Comparison of ENCODE assay signal across 9 mouse cellular contexts in the genomic region with DNA sequence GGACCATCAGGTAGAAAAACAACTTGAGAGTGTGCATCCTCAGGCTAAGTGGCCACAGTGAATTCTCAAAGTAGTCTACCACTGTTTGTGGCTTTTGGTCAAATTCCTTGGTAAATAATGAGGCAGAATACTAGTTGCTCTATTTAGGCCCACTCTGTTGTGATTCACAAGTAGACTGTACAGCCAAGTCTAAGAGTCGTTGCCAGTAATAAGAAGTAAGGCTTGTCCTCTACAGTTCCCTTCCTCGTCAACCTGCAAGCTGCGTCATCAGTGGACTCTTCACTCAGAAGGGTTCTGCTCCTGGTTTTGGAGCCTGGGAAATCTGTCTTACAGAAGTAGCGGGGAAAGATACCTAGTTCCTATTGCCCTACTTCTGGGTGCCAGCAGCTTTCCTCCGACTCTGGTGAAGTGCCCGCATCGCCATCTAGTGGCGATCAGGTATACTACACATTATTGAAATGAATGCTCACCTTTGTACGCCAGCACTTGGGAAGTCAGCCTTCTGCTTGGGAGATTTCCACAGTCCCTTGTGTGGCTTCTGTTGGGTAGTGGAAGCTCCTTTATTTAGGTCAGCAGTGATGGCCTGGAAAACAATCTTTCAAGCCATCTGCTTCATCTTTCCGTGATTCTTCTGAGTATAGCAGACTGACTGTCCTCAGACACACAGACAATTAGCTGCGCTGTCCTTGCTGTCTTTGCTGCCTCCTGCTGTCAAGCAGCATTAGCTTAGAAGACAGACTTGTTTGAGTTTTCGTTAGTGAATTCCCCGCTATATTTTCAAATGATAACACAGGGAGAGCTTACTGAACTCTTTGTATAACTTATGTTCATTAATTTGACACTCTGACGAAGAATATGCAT.
DNase-seq lines count a peak whose midpoint lies in the region; ATAC-seq and TF ChIP-seq lines count a peak whose summit lies in the region.
"Had no signal": no experiment of that assay in that cellular context is flagged by ENCODE, and none has a peak within 500 bp of the region (broad histone marks: within the 10 kb centered on the region; RNA-seq: fewer than 3 reads in every experiment).

No protein-coding gene starts in this region.

- 35% methylated on average over 14 of the region's 14 CpGs for WGBS in forebrain, embryonic 11.5 days
- WGBS in heart, postnatal 0 days = 27% methylated on average over 14 of the region's 14 CpGs
- 33% methylated on average over 14 of the region's 14 CpGs for WGBS in liver, embryonic 13.5 days (ENCODE audit: insufficient replicate concordance)
- WGBS in neural tube, embryonic 14.5 days = 35% methylated on average over 14 of the region's 14 CpGs

- no peak for TF ChIP-seq EP300 in ES-Bruce4 (IDR thresholded peaks at IDR 0.05; ENCODE audit: insufficient read depth, low read depth, low read length)
- no peak for TF ChIP-seq EP300 in heart, postnatal 0 days (IDR thresholded peaks at IDR 0.05; ENCODE audit: low read depth)

- H3K36me3 ChIP-seq in ES-Bruce4 (ENCODE audit: control insufficient read depth, insufficient read depth, low read length, poor library complexity, severe bottlenecking) = no peaks in the 10 kb centered on the region
- H3K36me3 ChIP-seq in forebrain, embryonic 11.5 days (ENCODE audit: control insufficient read depth, insufficient read depth, low read length) = no peaks in the 10 kb centered on the region
- no peaks in the 10 kb centered on the region for H3K36me3 ChIP-seq in heart, postnatal 0 days (replicated peaks; ENCODE audit: control insufficient read depth, insufficient read depth, low read length)
- no peaks in the 10 kb centered on the region for H3K36me3 ChIP-seq in liver, embryonic 13.5 days
- H3K36me3 ChIP-seq in neural tube, embryonic 14.5 days (ENCODE audit: control insufficient read depth, insufficient read depth, low read length) = no peaks in the 10 kb centered on the region

- TF ChIP-seq POLR2A in ES-Bruce4 (IDR thresholded peaks at IDR 0.05; ENCODE audit: insufficient read depth, low read length) = no peak

- 0 out of 2 replicates have a peak, but pooled peaks have one; percentile 44 for ATAC-seq in forebrain, embryonic 11.5 days (replicated peaks; ENCODE audit: low FRiP score)
- peak; percentile 51; the same call in 1 of the 2 replicates for ATAC-seq in heart, postnatal 0 days (ENCODE audit: insufficient read depth, low read depth)
- no peak for ATAC-seq in liver, embryonic 13.5 days (ENCODE audit: low read depth)
- peak; percentile 88 for ATAC-seq in neural tube, embryonic 14.5 days (ENCODE audit: low read depth)

- no peak overlapping the region for H3K27ac ChIP-seq in ES-Bruce4 (ENCODE audit: insufficient read depth, low read length)
- no peak overlapping the region for H3K27ac ChIP-seq in forebrain, embryonic 11.5 days (ENCODE audit: low read depth, low read length)
- no peak overlapping the region for H3K27ac ChIP-seq in heart, postnatal 0 days (ENCODE audit: low read depth)
- H3K27ac ChIP-seq in liver, embryonic 13.5 days = no peak overlapping the region
- H3K27ac ChIP-seq in neural tube, embryonic 14.5 days (ENCODE audit: low read depth, low read length) = no peak overlapping the region
- H3K27ac ChIP-seq: macrophage had no signal

- peaks cover 3% of the 10 kb centered on the region for H3K4me1 ChIP-seq in ES-Bruce4 (ENCODE audit: control insufficient read depth, insufficient read depth, low read length)
- peaks cover 4% of the 10 kb centered on the region; the same call in 1 of the 2 replicates for H3K4me1 ChIP-seq in forebrain, embryonic 11.5 days (replicated peaks; ENCODE audit: control insufficient read depth, insufficient read depth, low read length)
- no peaks in the 10 kb centered on the region for H3K4me1 ChIP-seq in heart, postnatal 0 days (ENCODE audit: control insufficient read depth, insufficient read depth)
- no peaks in the 10 kb centered on the region for H3K4me1 ChIP-seq in liver, embryonic 13.5 days (replicated peaks)
- H3K4me1 ChIP-seq in neural tube, embryonic 14.5 days (ENCODE audit: control insufficient read depth, insufficient read depth, low read length) = no peaks in the 10 kb centered on the region

- 0 out of 2 replicates have a peak, but pooled peaks cover 2% of the 10 kb centered on the region for H3K9me3 ChIP-seq in ES-Bruce4 (replicated peaks; ENCODE audit: control insufficient read depth, insufficient read depth, low read length, poor library complexity, severe bottlenecking)
- no peaks in the 10 kb centered on the region for H3K9me3 ChIP-seq in forebrain, embryonic 11.5 days (ENCODE audit: control insufficient read depth, low read length)
- H3K9me3 ChIP-seq in heart, postnatal 0 days (replicated peaks; ENCODE audit: control insufficient read depth, low read length) = no peaks in the 10 kb centered on the region
- no peaks in the 10 kb centered on the region for H3K9me3 ChIP-seq in liver, embryonic 13.5 days (replicated peaks)
- no peaks in the 10 kb centered on the region for H3K9me3 ChIP-seq in neural tube, embryonic 14.5 days (ENCODE audit: control insufficient read depth, low read length)

- peak; percentile 42 for DNase-seq in c-Kit-positive CD71-positive TER-119-negative erythroid progenitor cells, embryonic 14.5 days (ENCODE audit: low read depth)
- peak; percentile 83 for DNase-seq in forebrain, embryonic 11.5 days (ENCODE audit: low spot score)
- DNase-seq in heart, postnatal 0 days (ENCODE audit: low spot score) = peak; percentile 78
- DNase-seq in kidney, postnatal 25 days = peak; percentile 63 to 81
- peak; percentile 18 for DNase-seq in liver, embryonic 13.5 days
- DNase-seq in testis, postnatal 14 days (ENCODE audit: low spot score) = peak; percentile 42

- TF ChIP-seq CTCF in ES-Bruce4 (IDR thresholded peaks at IDR 0.05; ENCODE audit: low read depth, low read length) = peak; percentile 83
- TF ChIP-seq CTCF in heart, postnatal 0 days (IDR thresholded peaks at IDR 0.05; ENCODE audit: low read depth) = peak; percentile 94

- no peak overlapping the region for H3K4me2 ChIP-seq in forebrain, embryonic 11.5 days (ENCODE audit: low read depth, low read length, severe bottlenecking)
- H3K4me2 ChIP-seq in heart, postnatal 0 days (ENCODE audit: low read depth, low read length) = peak overlapping the region; percentile 28
- H3K4me2 ChIP-seq in liver, embryonic 13.5 days = no peak overlapping the region
- peak overlapping the region; percentile 15; the same call in 1 of the 2 replicates for H3K4me2 ChIP-seq in neural tube, embryonic 14.5 days (ENCODE audit: low read depth, low read length)

- H3K9ac ChIP-seq in ES-Bruce4 (ENCODE audit: low read depth, poor library complexity, severe bottlenecking) = no peak overlapping the region
- H3K9ac ChIP-seq in forebrain, embryonic 11.5 days (ENCODE audit: low read length) = no peak overlapping the region
- H3K9ac ChIP-seq in heart, postnatal 0 days (replicated peaks; ENCODE audit: low read depth, low read length) = no peak overlapping the region
- H3K9ac ChIP-seq in liver, embryonic 13.5 days = no peak overlapping the region
- no peak overlapping the region for H3K9ac ChIP-seq in neural tube, embryonic 14.5 days (replicated peaks; ENCODE audit: low read depth, low read length)

- no peaks in the 10 kb centered on the region for H3K27me3 ChIP-seq in ES-Bruce4 (ENCODE audit: control insufficient read depth, insufficient read depth, low read length, poor library complexity, severe bottlenecking)
- H3K27me3 ChIP-seq in forebrain, embryonic 11.5 days (ENCODE audit: control insufficient read depth, insufficient read depth, low read length) = no peaks in the 10 kb centered on the region
- no peaks in the 10 kb centered on the region for H3K27me3 ChIP-seq in heart, postnatal 0 days (ENCODE audit: control insufficient read depth, insufficient read depth, low read length)
- H3K27me3 ChIP-seq in liver, embryonic 13.5 days = no peaks in the 10 kb centered on the region
- no peaks in the 10 kb centered on the region for H3K27me3 ChIP-seq in neural tube, embryonic 14.5 days (ENCODE audit: control insufficient read depth, insufficient read depth, low read length)

- no peak overlapping the region for H3K4me3 ChIP-seq in ES-Bruce4 (ENCODE audit: low read depth, low read length)
- H3K4me3 ChIP-seq in forebrain, embryonic 11.5 days (ENCODE audit: low read depth, low read length) = no peak overlapping the region
- H3K4me3 ChIP-seq in heart, postnatal 0 days (ENCODE audit: low read depth, low read length) = no peak overlapping the region
- H3K4me3 ChIP-seq in liver, embryonic 13.5 days (replicated peaks) = no peak overlapping the region
- no peak overlapping the region for H3K4me3 ChIP-seq in neural tube, embryonic 14.5 days (ENCODE audit: low read depth, low read length)

Comparison
In these comparisons a context has a peak if more than half of its experiments do, and no peak if none do; other contexts are left out.
1. DNase-seq: peak in every context shown above with its lines; median percentile 83 in forebrain, embryonic 11.5 days; 78 in heart, postnatal 0 days; 72 in kidney, postnatal 25 days; 42 in c-Kit-positive CD71-positive TER-119-negative erythroid progenitor cells, embryonic 14.5 days; 42 in testis, postnatal 14 days; 18 in liver, embryonic 13.5 days.
2. H3K4me2 ChIP-seq: peak in heart, postnatal 0 days (single experiment) and neural tube, embryonic 14.5 days (single experiment); none in forebrain, embryonic 11.5 days (single experiment) and liver, embryonic 13.5 days (single experiment).